Mouse (Mus musculus) adrenal gland, adult 10 weeks (tissue): Measurements from ENCODE around the gene Tmbim7. TPM values are rescaled to one million over a fixed set of nuclear protein-coding genes. Genes with fewer than 3 reads are reported as not detected.

Source experiments
- polyA plus RNA-seq: library from polyadenylated mRNA; stranded (reverse); fragments of 350-450 nt; fragmentation: Illumina TruSeq; extraction: RNeasy Lipid Tissue Mini Kit (QIAGEN cat#74804); gene quantifications from one replicate; pipeline ENCODE4 v1.2.3, GENCODE M21; 2014; ENCODE audit warnings: low read depth, low replicate concordance

The Tmbim7 gene
- polyA plus RNA-seq, result not detected

GRCm38 (mm10) chr5:3650881-3651280 lies at the start of gene Tmbim7:
Tmbim7 (plus strand) TSS chr5:3651181.

DNA sequence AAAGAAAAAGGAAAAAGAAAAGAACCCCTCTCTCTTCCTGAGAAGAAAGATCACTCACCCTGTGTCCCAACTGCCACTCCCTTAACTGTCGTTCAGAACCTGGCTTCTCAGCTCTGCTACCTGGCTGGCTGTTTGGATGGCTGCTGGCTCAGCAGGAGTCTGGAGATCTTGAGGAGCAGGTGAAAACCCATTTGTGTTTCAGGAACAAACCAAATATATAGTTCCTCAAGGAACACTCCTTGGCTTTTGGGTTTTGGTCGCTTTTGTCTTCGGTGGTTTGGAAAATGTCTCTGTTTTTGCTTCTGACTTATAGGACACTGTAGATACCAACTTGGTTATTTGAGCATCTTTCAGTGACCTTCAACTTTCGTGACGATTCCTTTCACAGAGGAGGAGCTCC lies 6.1 kb downstream of the Tmbim7 start, which contains the start of gene Gatad1:
Gatad1 (minus strand) TSS at position 101 of the 400 bp plus-strand sequence.

Other genes with a start within 250 kb of the Tmbim7 start
- gene Fam133b, start 107.3 kb upstream of the Tmbim7 start, polyA plus RNA-seq, result 66.0 TPM
- 3.1 TPM for gene 1700109H08Rik, start 79.6 kb upstream of the Tmbim7 start, polyA plus RNA-seq
- gene Pex1, start 55.1 kb upstream of the Tmbim7 start, polyA plus RNA-seq, result 36.7 TPM
- 24.1 TPM for gene Rbm48, start 54.6 kb upstream of the Tmbim7 start, polyA plus RNA-seq
- 253 TPM for gene Gatad1, start 6.0 kb downstream of the Tmbim7 start, polyA plus RNA-seq
- gene Ankib1, start 151.7 kb downstream of the Tmbim7 start, polyA plus RNA-seq, result 88.5 TPM
- 147 TPM for gene Krit1, start 152.0 kb downstream of the Tmbim7 start, polyA plus RNA-seq
- not detected for gene Lrrd1, start 194.0 kb downstream of the Tmbim7 start, polyA plus RNA-seq
- 17.3 TPM for gene Mterf1a, start 242.8 kb downstream of the Tmbim7 start, polyA plus RNA-seq